Mouse (Mus musculus) heart, adult 9 months (tissue): ENCODE results near the gene Msl1.

ENCODE experiments used
- DNase-seq, 2 experiments: peaks; one replicate each; pipeline ENCODE4 v3.0.0; 2022; ENCODE audit warnings: low spot score in 2 of 2

Gene Msl1

GRCm38 (mm10) chr11:98795015-98795713, at the start of gene Msl1:
TSS of gene Msl1 (plus strand) at chr11:98795516.
- DNase-seq: peak; percentile 90 to 91

DNA sequence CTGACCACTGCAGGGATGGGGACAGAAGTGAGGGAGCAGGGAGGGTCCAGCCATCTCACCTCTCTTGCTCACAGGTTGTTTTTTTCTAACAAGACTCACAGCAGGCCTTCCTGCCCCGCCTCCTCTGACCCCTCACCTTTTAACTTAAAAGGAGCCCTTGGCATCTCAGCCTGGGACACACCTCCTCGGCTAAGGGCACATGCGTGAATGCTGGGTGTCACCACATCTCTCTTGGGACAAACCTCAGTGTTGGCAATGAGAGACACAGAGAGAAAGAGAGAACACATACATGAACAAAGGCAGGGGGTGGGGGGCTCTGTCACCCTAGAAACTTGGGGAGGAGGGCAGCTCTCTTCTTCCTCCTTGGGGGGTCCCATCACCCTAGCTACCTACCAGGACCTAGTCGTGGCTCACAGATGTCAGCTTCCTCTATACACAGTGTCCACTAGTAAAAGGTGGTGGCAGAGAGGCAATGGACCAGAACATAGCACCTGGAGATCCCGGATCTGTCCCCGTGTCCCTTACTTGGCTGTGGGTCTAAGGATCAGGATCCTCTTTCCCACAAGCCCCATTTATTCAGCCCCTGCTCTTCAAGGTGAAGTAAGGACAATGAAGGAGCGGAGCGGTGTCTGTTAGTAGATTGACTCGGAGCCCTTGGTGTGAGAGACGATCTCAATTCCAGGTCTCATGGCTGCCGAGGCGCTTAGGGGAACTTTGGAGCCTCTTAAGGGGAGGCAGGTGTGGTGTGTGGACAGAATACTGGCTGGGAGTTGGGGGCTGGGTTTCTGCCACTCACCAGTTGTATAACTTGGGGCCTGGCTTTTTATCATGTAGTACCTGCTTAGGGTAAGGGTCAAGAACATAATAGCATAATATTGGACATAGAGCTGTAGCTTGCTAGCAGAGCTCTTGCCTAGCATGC, 49.1 kb upstream of the Msl1 start:
- no peak for DNase-seq

- DNase-seq: peak; percentile 89
These were observed 48.2 kb upstream of the Msl1 start for GRCm38 (mm10) chr11:98746855-98747693.

- DNase-seq: peak in 1 of 2 experiments; percentile 51
These were observed 47.4 kb upstream of the Msl1 start for GRCm38 (mm10) chr11:98747804-98748505.

DNA sequence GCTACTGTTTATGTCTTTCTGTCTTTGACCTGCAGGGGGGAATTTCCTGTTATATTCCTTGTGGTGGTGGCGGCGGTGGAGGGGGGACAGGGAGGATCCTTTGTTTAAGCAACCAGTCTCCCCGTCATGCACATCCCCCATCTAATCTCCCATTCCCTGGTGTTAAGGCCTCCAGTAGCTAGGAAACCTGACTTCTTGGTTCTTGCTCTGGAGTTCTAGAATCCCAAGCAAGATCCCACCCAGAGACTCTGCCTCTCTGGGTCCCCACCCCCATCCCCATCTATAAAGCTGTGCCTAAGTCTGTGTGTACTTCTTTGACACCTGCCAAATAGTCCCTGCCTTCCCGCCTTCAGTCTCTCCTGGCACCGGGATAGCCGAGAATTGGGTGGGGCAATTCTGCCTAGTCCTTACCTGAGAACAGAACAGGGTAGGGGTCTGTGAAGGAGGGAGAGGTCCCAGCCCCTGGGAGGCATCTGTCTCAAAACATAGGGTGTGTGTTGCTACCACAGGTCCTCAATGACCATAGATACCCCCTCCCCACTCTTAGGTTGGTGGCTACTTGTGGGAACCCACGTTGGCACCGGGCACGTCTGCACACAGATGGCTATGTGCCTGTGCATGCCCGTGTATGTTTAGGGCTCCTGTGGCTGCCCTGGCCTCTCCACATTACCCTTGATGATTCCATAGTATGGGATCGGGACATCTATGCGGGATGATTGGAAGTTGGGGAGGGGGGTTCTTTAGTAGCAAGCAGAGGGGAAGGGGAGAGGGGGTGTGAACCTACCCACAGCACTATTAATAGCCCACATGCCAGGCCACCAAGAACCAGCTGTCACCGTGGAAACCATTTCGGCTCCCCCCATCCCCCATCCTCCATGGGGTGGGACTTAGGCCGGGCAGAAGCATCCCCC, 46.6 kb upstream of the Msl1 start:
- no peak for DNase-seq

- DNase-seq: no peak
These were observed 45.6 kb upstream of the Msl1 start for GRCm38 (mm10) chr11:98749716-98750115.

GRCm38 (mm10) chr11:98750351-98751201, 44.7 kb upstream of the Msl1 start:
- DNase-seq: peak in 1 of 2 experiments; percentile 56

- DNase-seq: no peak
These were observed 44.0 kb upstream of the Msl1 start for GRCm38 (mm10) chr11:98751221-98751782.

DNA sequence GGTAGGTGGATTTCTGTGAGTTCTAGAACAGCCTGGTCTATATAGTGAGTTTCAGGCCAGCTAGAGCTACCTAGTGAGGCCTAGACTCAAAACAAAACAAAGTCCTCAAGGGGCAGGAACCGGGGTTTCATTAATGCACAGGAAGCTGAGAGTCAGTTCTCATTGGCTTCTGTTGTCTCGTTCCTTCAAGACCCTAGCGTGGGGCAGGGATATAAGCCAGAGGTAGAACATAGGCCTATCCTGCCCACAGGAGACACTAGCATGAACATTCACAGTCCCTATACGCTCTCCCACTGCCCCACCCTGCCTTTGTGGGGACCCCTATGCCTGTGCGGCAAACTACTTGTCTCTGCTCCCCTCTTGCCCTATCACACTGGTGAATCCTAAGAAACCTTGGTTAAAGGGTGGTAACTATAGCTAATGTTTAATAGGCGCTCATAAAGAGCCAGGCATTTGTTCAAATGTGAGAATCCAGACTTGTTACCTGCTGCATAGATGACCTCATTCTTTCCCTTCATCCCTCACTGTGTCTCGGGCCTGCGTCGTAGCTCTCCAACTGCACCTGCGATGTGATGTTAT, 42.7 kb upstream of the Msl1 start:
- no peak for DNase-seq

- no peak for DNase-seq
These were observed 42.1 kb upstream of the Msl1 start for GRCm38 (mm10) chr11:98753264-98753663.

DNA sequence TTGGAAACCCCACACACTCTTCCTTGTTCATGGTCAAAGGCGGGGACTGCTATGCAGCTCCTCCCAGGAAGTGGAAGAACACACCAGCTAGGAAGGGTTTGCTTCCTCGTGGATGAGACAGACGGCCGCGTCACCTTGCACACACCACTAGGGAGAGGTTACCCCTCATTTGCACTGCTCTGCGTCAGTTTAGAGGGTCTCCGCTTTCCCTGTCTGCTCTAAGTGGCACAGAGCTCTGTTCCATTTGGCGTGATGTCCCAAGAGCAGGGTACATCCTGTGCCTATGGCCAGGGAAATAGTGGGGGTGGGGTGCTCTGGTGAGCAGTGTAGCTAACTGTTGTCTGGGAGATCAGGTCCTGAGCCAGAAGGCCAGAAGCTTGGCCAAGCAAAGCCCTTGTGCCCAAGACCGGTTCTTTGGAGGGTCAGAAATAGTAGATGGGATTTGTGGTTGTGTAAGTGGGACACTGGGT, 41.1 kb upstream of the Msl1 start:
- DNase-seq: peak in 1 of 2 experiments; percentile 46

- DNase-seq: peak in 1 of 2 experiments; percentile 58
These were observed 40.6 kb upstream of the Msl1 start for GRCm38 (mm10) chr11:98754621-98755181.

- DNase-seq: no peak
These were observed 39.5 kb upstream of the Msl1 start for GRCm38 (mm10) chr11:98755726-98756380.

GRCm38 (mm10) chr11:98756711-98757110, 38.6 kb upstream of the Msl1 start:
- DNase-seq: no peak

GRCm38 (mm10) chr11:98761939-98762338, 33.4 kb upstream of the Msl1 start:
- DNase-seq: no peak

GRCm38 (mm10) chr11:98762756-98763501, 32.4 kb upstream of the Msl1 start:
- no peak for DNase-seq

GRCm38 (mm10) chr11:98763502-98763861, 31.8 kb upstream of the Msl1 start:
- no peak for DNase-seq
